8 mouse cellular contexts compared by ENCODE assay signal in genomic region chr6:17694550-17694951, GRCm38 (mm10). TPM values are rescaled to one million over a fixed set of nuclear protein-coding genes. Genes with fewer than 3 reads are reported as not detected.
A peak's percentile ranks its signal among the peaks of the same experiment; 100 is the strongest.
DNase-seq lines count a peak whose midpoint lies in the region; ATAC-seq and TF ChIP-seq lines count a peak whose summit lies in the region.

No protein-coding gene starts in this region.

- peak; percentile 68 for DNase-seq in CD4-positive helper T cell, adult 2 months (ENCODE audit: low read depth, low spot score)
- peak; percentile 88 for DNase-seq in brain, adult 2 months (ENCODE audit: low read depth, low spot score)
- peak; percentile 84 for DNase-seq in kidney, postnatal 14 days
- DNase-seq in neural tube, embryonic 11.5 days (ENCODE audit: low spot score), result peak; percentile 75
- DNase-seq in stomach, postnatal 0 days (ENCODE audit: low spot score), result peak; percentile 83

- WGBS in heart, embryonic 13.5 days, result under 1% methylated on average over 46 of the region's 46 CpGs
- WGBS in liver, embryonic 15.5 days (ENCODE audit: insufficient replicate concordance), result under 1% methylated on average over 46 of the region's 46 CpGs
- under 1% methylated on average over 29 of the region's 46 CpGs for WGBS in neural tube, embryonic 11.5 days
- 0% methylated on average over 41 of the region's 46 CpGs for WGBS in stomach, postnatal 0 days

- H3K4me3 ChIP-seq in erythroblast, embryonic 14.5 days (replicated peaks), result peak overlapping the region; percentile 94
- peak overlapping the region; percentile 84 for H3K4me3 ChIP-seq in heart, embryonic 13.5 days
- peak overlapping the region; percentile 82 for H3K4me3 ChIP-seq in liver, embryonic 15.5 days (replicated peaks)
- H3K4me3 ChIP-seq in neural tube, embryonic 11.5 days (ENCODE audit: low read depth, low read length), result peak overlapping the region; percentile 80
- peak overlapping the region; percentile 83 for H3K4me3 ChIP-seq in stomach, postnatal 0 days (ENCODE audit: low read depth, low read length)

- peak; percentile 71 for TF ChIP-seq CTCF in stomach, postnatal 0 days (IDR thresholded peaks at IDR 0.05; ENCODE audit: low read depth)

- peaks cover 12% of the 10 kb centered on the region for H3K36me3 ChIP-seq in erythroblast, embryonic 14.5 days (ENCODE audit: control insufficient read depth)
- peaks cover 14% of the 10 kb centered on the region for H3K36me3 ChIP-seq in heart, embryonic 13.5 days
- no peaks in the 10 kb centered on the region for H3K36me3 ChIP-seq in liver, embryonic 15.5 days (replicated peaks)
- H3K36me3 ChIP-seq in neural tube, embryonic 11.5 days (ENCODE audit: control insufficient read depth, insufficient read depth, low read length), result no peaks in the 10 kb centered on the region
- H3K36me3 ChIP-seq in stomach, postnatal 0 days (ENCODE audit: control insufficient read depth, insufficient read depth, low read length), result no peaks in the 10 kb centered on the region

- peak; percentile 72 for ATAC-seq in heart, embryonic 13.5 days (ENCODE audit: extremely low read depth, insufficient number of reproducible peaks, low FRiP score, low TSS enrichment)
- ATAC-seq in liver, embryonic 15.5 days (ENCODE audit: insufficient read depth), result peak; percentile 71
- peak; percentile 77 for ATAC-seq in neural tube, embryonic 11.5 days (ENCODE audit: insufficient read depth, low FRiP score, low TSS enrichment)
- peak; percentile 93 for ATAC-seq in stomach, postnatal 0 days (ENCODE audit: low FRiP score, low TSS enrichment)

- H3K27me3 ChIP-seq in erythroblast, embryonic 14.5 days (ENCODE audit: control insufficient read depth), result no peaks in the 10 kb centered on the region
- H3K27me3 ChIP-seq in heart, embryonic 13.5 days (replicated peaks), result no peaks in the 10 kb centered on the region
- no peaks in the 10 kb centered on the region for H3K27me3 ChIP-seq in liver, embryonic 15.5 days
- H3K27me3 ChIP-seq in neural tube, embryonic 11.5 days (ENCODE audit: control insufficient read depth, insufficient read depth, low read length), result no peaks in the 10 kb centered on the region
- no peaks in the 10 kb centered on the region for H3K27me3 ChIP-seq in stomach, postnatal 0 days (ENCODE audit: control insufficient read depth, insufficient read depth, low read length)

- H3K27ac ChIP-seq in heart, embryonic 13.5 days (replicated peaks), result peak overlapping the region; percentile 96
- H3K27ac ChIP-seq in liver, embryonic 15.5 days (replicated peaks), result peak overlapping the region; percentile 83
- H3K27ac ChIP-seq in neural tube, embryonic 11.5 days (ENCODE audit: low read depth, low read length), result peak overlapping the region; percentile 76
- peak overlapping the region; percentile 98 for H3K27ac ChIP-seq in stomach, postnatal 0 days (replicated peaks)

- peaks cover 30% of the 10 kb centered on the region for H3K4me1 ChIP-seq in erythroblast, embryonic 14.5 days (ENCODE audit: control insufficient read depth)
- H3K4me1 ChIP-seq in heart, embryonic 13.5 days, result peaks cover 22% of the 10 kb centered on the region
- peaks cover 31% of the 10 kb centered on the region for H3K4me1 ChIP-seq in liver, embryonic 15.5 days (replicated peaks)
- no peaks in the 10 kb centered on the region for H3K4me1 ChIP-seq in neural tube, embryonic 11.5 days (ENCODE audit: control insufficient read depth, insufficient read depth, low read length)
- H3K4me1 ChIP-seq in stomach, postnatal 0 days (replicated peaks; ENCODE audit: control insufficient read depth, insufficient read depth), result no peaks in the 10 kb centered on the region; the same call in 1 of the 2 replicates

- peak overlapping the region; percentile 84 for H3K4me2 ChIP-seq in heart, embryonic 13.5 days
- H3K4me2 ChIP-seq in liver, embryonic 15.5 days, result peak overlapping the region; percentile 90
- H3K4me2 ChIP-seq in neural tube, embryonic 11.5 days (ENCODE audit: low read depth), result peak overlapping the region; percentile 81
- H3K4me2 ChIP-seq in stomach, postnatal 0 days (replicated peaks; ENCODE audit: low read depth), result peak overlapping the region; percentile 72

- peak overlapping the region; percentile 90 for H3K9ac ChIP-seq in heart, embryonic 13.5 days
- peak overlapping the region; percentile 77 for H3K9ac ChIP-seq in liver, embryonic 15.5 days
- H3K9ac ChIP-seq in neural tube, embryonic 11.5 days (ENCODE audit: low read length), result peak overlapping the region; percentile 89
- H3K9ac ChIP-seq in stomach, postnatal 0 days (ENCODE audit: low read length), result peak overlapping the region; percentile 94

- TF ChIP-seq EP300 in stomach, postnatal 0 days (optimal IDR thresholded peaks at IDR 0.05), result no peak

- no peaks in the 10 kb centered on the region for H3K9me3 ChIP-seq in erythroblast, embryonic 14.5 days (ENCODE audit: control insufficient read depth, low read length)
- no peaks in the 10 kb centered on the region for H3K9me3 ChIP-seq in heart, embryonic 13.5 days
- H3K9me3 ChIP-seq in liver, embryonic 15.5 days (replicated peaks), result no peaks in the 10 kb centered on the region
- no peaks in the 10 kb centered on the region for H3K9me3 ChIP-seq in neural tube, embryonic 11.5 days (ENCODE audit: control insufficient read depth, low read length)
- no peaks in the 10 kb centered on the region for H3K9me3 ChIP-seq in stomach, postnatal 0 days (ENCODE audit: control insufficient read depth, low read length)

RNA-seq across cellular contexts. Expression of gene St7, which starts 1.8 kb away (rescaled TPM):
- polyA plus RNA-seq in erythroblast, embryonic 14.5 days (2012), result 0.41 and 0.85 TPM in 2 replicates
- polyA plus RNA-seq in heart, embryonic 13.5 days (2015; fragmentation: Nextera tagmentation; extraction: Ambion mirVana), result 25.9 and 31.9 TPM in 2 replicates
- 9.7 and 10.7 TPM in 2 replicates for polyA plus RNA-seq in liver, embryonic 15.5 days (2015; fragmentation: Nextera tagmentation; extraction: Ambion mirVana)
- polyA plus RNA-seq in neural tube, embryonic 11.5 days (2014; fragmentation: Nextera tagmentation; extraction: Ambion mirVana), result 41.8 and 42.3 TPM in 2 replicates
- polyA plus RNA-seq in stomach, postnatal 0 days (2015; fragmentation: Nextera tagmentation; extraction: Ambion mirVana), result 11.8 and 12.5 TPM in 2 replicates

RNA-seq across cellular contexts. Expression of gene Capza2, which starts 58.5 kb away (rescaled TPM):
- polyA plus RNA-seq in erythroblast, embryonic 14.5 days (2012), result 0.59 and 0.60 TPM in 2 replicates
- 198 and 210 TPM in 2 replicates for polyA plus RNA-seq in heart, embryonic 13.5 days (2015; fragmentation: Nextera tagmentation; extraction: Ambion mirVana)
- 81.8 and 89.8 TPM in 2 replicates for polyA plus RNA-seq in liver, embryonic 15.5 days (2015; fragmentation: Nextera tagmentation; extraction: Ambion mirVana)
- 259 and 269 TPM in 2 replicates for polyA plus RNA-seq in neural tube, embryonic 11.5 days (2014; fragmentation: Nextera tagmentation; extraction: Ambion mirVana)
- polyA plus RNA-seq in stomach, postnatal 0 days (2015; fragmentation: Nextera tagmentation; extraction: Ambion mirVana), result 161 and 167 TPM in 2 replicates

Comparison
In these comparisons a context has a peak if more than half of its experiments do, and no peak if none do; other contexts are left out.
1. Peak in every context shown above with its lines: DNase-seq, ATAC-seq, H3K4me3 ChIP-seq and H3K27ac ChIP-seq.
2. RNA of gene Capza2, which starts 58.5 kb away (polyA plus RNA-seq): 259 to 269 TPM in neural tube, embryonic 11.5 days, 198 to 210 TPM in heart, embryonic 13.5 days, 161 to 167 TPM in stomach, postnatal 0 days and 81.8 to 89.8 TPM in liver, embryonic 15.5 days; 0.59 to 0.60 TPM in erythroblast, embryonic 14.5 days; every median in the first group is over 10 times any median in the second.